Mouse (Mus musculus) forebrain, postnatal 0 days (tissue): Measurements from ENCODE around the gene Cp. TPM values are rescaled to one million over a fixed set of nuclear protein-coding genes. Genes with fewer than 3 reads are reported as not detected.

ENCODE experiments used
- ATAC-seq: fragments of 200-750 bp; cut with Nextera tagmentation; 2 replicates; pipeline ENCODE4 v1.8.0; 2017; ENCODE audit warnings: mild to moderate bottlenecking, moderate library complexity
- DNase-seq: peaks from one replicate; pipeline ENCODE4 v3.0.0-alpha.2; 2015
- H3K27ac ChIP-seq: fragments of 300-500 bp; sonication (generic); 2 replicates; pipeline ENCODE4 v1.5.1; 2014; ENCODE audit warnings: low read depth, mild to moderate bottlenecking, antibody characterized with exemption, low read length, moderate library complexity, mixed read lengths
- H3K27me3 ChIP-seq: fragments of 300-500 bp; sonication (generic); 2 replicates; pipeline ENCODE4 v1.6.1; 2014; ENCODE audit warnings: mild to moderate bottlenecking, low read length, mixed read lengths; ENCODE audit not compliant: insufficient read depth
- H3K36me3 ChIP-seq: fragments of 300-500 bp; sonication (generic); 2 replicates; pipeline ENCODE4 v1.6.1; 2014; ENCODE audit warnings: mild to moderate bottlenecking, moderate library complexity; ENCODE audit not compliant: insufficient read depth
- H3K4me1 ChIP-seq: fragments of 300-500 bp; sonication (generic); 2 replicates; pipeline ENCODE4 v1.6.1; 2014; ENCODE audit warnings: antibody characterized with exemption; ENCODE audit not compliant: insufficient read depth
- H3K4me2 ChIP-seq: fragments of 300-500 bp; sonication (generic); 2 replicates; pipeline ENCODE4 v1.6.1; 2014; ENCODE audit warnings: low read depth, mild to moderate bottlenecking, moderate library complexity
- H3K4me3 ChIP-seq: fragments of 300-500 bp; sonication (generic); 2 replicates; pipeline ENCODE4 v1.5.1; 2014; ENCODE audit warnings: low read depth, low read length, mixed read lengths
- H3K9ac ChIP-seq: fragments of 300-500 bp; sonication (generic); 2 replicates; pipeline ENCODE4 v1.6.1; 2014; ENCODE audit warnings: mild to moderate bottlenecking
- H3K9me3 ChIP-seq: fragments of 300-500 bp; sonication (generic); 2 replicates; pipeline ENCODE4 v1.6.1; 2016; ENCODE audit warnings: low read length
- CTCF ChIP-seq: sonication (generic); IDR thresholded peaks from 2 replicates; pipeline ENCODE4 v1.5.1; 2016; ENCODE audit warnings: antibody characterized with exemption, control low read depth, low read depth
- WGBS: fragments of 180-500 bp; shearing (Covaris S2); extraction: QIAGEN DNeasy Blood & Tissue Kit; methylation state at CpG from one replicate; pipeline ENCODE4 v1.1.7; 2014; 5-methylcytosine and 5-hydroxymethylcytosine counted together
- polyA plus RNA-seq: library from polyadenylated mRNA; unstranded; fragments of >200 nt; fragmentation: Nextera tagmentation; extraction: Ambion mirVana; gene quantifications from 2 replicates; pipeline ENCODE4 v1.2.1, GENCODE M21; 2015
- total RNA-seq: library from RNA; depleted of rRNA; stranded (reverse); fragments of >200 nt; gene quantifications from 2 replicates; pipeline ENCODE4 v1.2.3, GENCODE M21; 2014

Cp gene
- total and polyA plus RNA-seq, 2 experiments from 2014 or later = 8.4 to 18.5 TPM

DNA sequence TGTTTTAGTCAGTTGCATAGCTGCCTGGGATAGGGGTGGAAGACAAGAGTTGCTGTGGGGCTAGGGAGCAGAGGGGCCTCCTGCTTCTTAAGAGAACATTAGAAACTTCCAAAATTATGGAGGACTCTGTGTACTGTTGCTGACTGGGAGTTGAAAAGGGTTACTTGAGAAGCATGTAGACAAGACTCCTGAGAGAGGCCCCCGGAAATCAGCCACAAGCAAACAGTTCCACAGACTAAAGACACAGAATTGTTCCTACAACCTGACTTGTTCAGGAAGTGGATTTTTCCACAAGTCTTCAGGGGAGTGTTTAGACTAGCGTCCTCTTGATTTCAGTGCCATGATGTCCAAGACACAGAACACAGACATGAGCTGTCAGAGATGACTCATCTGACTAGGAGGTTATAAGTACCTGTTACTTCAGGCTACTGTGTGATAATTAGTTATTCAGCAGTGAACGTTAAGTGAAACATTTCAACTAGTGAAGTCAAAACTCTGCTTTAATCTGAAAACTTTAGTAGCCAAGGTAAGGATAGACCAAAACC lies 3.8 kb downstream of the Cp start:
- TF ChIP-seq CTCF = no peak
- Histone ChIP-seq H3K4me1 (no peaks in the 10 kb centered on the region), H3K27ac (no peak overlapping the region)

DNA sequence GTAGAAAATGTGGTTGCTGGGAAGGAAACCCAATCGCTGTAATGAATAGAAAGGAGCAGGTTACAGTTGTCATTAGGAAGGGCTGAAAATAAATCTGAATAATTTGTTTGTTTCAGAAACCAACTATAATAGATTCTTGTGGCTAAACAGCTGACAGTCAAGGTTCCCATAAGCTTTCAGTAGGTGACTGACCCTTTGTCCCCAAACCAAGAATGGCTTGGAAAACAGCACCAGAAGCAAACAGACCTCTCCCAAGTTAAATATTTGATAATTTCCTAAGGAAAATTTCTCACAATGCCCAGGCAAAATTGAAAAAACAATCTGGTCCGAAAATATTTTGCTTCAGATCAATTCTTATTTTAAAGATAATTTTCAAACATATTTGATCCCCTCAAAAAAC lies 4.5 kb downstream of the Cp start:
- Histone ChIP-seq H3K9ac (no peak overlapping the region), H3K27ac (no peak overlapping the region), H3K9me3 (no peaks in the 10 kb centered on the region), H3K4me2 (no peak overlapping the region), H3K4me1 (no peaks in the 10 kb centered on the region), H3K4me3 (no peak overlapping the region), H3K36me3 (no peaks in the 10 kb centered on the region), H3K27me3 (no peaks in the 10 kb centered on the region)
- no peak for DNase-seq
- TF ChIP-seq CTCF = no peak
- WGBS = 81% methylated on average over 2 of the region's 2 CpGs
- ATAC-seq = no peak

More for the DNA sequence above, 3.8 kb downstream of the Cp start:
- no peaks in the 10 kb centered on the region for H3K9me3 ChIP-seq
- H3K36me3 ChIP-seq = no peaks in the 10 kb centered on the region
- H3K4me2 ChIP-seq = no peak overlapping the region
- no peaks in the 10 kb centered on the region for H3K27me3 ChIP-seq
- no peak overlapping the region for H3K4me3 ChIP-seq
- 69% methylated on average over 3 of the region's 3 CpGs for WGBS
- DNase-seq = no peak
- H3K9ac ChIP-seq = no peak overlapping the region
- ATAC-seq = no peak

DNA sequence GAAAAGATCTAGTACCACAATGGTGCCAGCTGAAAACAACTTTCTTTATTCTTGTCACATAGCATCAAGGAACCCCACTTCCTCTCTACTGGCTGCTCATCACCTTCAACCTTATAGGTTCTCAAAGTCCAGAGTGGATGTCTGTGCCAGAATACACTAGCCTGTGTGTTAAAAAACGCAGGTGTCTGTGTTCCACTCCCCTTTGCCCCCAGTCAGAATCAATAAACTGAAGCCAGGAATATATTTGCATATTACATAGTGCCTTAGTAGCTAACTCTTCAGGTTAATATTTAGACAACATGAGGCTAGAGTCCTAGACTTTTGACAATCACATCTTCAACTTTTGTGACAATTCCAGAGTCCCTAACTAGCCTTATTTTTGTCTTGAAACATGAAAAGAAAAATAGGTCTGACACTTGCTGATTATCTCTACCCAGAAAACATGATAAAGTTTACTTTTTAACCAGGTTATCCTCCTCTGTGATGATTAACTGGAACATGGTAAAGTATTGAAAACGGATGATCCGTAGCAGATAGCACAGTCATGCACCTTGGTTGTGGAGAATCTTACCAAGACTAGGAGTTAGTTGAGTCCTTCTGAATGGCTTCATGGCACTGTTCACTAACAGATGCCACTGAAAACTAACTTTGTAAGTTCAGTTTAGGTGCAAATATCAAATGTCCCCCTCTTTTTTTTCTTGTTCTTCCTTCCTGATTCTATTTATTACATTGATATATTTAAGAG lies 6.1 kb downstream of the Cp start:
- DNase-seq (no peak), ATAC-seq (no peak)
- no peak overlapping the region for H3K27ac ChIP-seq
- no peaks in the 10 kb centered on the region for H3K36me3 ChIP-seq
- H3K4me1 ChIP-seq = no peaks in the 10 kb centered on the region
- no peak for TF ChIP-seq CTCF
- WGBS = 87% methylated on average over 3 of the region's 3 CpGs
- H3K27me3 ChIP-seq = no peaks in the 10 kb centered on the region
- no peak overlapping the region for H3K4me2 ChIP-seq
- H3K4me3 ChIP-seq = no peak overlapping the region
- no peak overlapping the region for H3K9ac ChIP-seq
- no peaks in the 10 kb centered on the region for H3K9me3 ChIP-seq

DNA sequence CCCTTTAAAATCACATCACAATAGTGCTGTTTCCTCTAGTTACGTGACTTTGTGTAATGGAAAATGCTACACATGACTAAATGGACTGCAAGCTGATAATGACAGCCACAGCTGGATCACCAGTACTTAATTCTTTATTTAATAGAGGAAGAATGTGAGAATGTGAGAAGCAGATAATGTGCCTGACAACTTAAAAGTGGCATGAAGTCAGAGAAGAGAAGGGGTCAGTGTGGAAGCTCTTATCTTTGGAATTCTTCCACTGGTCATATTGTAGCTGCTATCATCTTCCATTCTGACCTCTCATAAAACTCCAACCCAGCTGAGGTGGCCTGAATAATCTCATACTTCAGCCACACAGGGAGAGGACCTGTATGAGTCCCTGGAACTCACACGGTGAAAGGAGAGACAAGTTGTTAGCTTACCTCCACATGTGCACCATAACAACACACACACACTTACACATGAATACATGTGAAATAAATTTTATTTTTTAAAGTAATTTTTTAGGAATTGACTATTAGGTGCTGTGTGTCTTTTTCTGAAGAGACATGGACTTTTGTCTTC lies 7.9 kb downstream of the Cp start:
- no peaks in the 10 kb centered on the region for H3K9me3 ChIP-seq
- no peak overlapping the region for H3K27ac ChIP-seq
- no peak for DNase-seq
- no peaks in the 10 kb centered on the region for H3K4me1 ChIP-seq
- no peak overlapping the region for H3K4me3 ChIP-seq
- WGBS = 83% methylated on average over 2 of the region's 2 CpGs
- H3K4me2 ChIP-seq = no peak overlapping the region
- H3K36me3 ChIP-seq = no peaks in the 10 kb centered on the region
- no peak overlapping the region for H3K9ac ChIP-seq
- no peaks in the 10 kb centered on the region for H3K27me3 ChIP-seq
- ATAC-seq = no peak
- TF ChIP-seq CTCF = no peak

DNA sequence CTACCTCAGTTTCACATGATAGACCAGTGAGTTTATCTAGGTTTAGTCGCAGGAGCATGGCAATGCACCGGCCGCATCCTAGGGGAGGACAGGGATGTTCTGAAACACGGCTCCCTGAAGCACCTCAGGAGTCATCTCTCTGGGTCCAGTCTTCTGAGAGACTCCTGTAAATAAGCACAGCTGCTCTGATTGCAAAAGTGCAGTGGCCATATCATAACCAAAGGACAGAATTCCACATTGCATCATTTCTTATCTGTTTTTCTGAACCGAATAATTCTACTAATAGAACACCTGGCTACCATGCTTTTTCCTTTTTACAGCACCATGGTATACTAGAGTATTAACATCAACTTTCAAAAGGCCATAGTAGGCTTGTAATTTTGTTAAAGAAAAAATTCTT lies 8.4 kb downstream of the Cp start:
- WGBS = 95% methylated on average over 5 of the region's 5 CpGs
- ATAC-seq (no peak), DNase-seq (no peak)

DNA sequence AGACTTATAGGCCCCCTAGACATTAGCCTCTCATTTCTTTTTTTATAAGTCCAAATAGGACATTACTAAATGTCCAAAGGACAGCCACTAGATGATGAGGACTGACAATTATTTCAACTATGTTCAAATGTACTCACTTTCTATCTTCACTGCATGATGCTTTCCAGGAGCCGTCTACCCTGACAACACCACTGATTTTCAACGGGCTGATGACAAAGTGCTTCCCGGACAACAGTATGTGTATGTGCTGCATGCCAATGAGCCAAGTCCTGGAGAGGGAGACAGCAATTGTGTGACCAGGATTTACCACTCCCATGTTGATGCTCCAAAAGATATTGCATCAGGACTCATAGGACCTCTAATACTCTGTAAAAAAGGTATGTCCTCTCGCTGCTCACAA lies 9.2 kb downstream of the Cp start:
- no peak overlapping the region for H3K4me3 ChIP-seq
- no peaks in the 10 kb centered on the region for H3K4me1 ChIP-seq
- H3K27ac ChIP-seq = no peak overlapping the region
- ATAC-seq (no peak), DNase-seq (no peak)
- no peaks in the 10 kb centered on the region for H3K27me3 ChIP-seq
- no peak overlapping the region for H3K9ac ChIP-seq
- no peaks in the 10 kb centered on the region for H3K36me3 ChIP-seq
- 75% methylated on average over 4 of the region's 4 CpGs for WGBS
- no peaks in the 10 kb centered on the region for H3K9me3 ChIP-seq
- TF ChIP-seq CTCF = no peak
- no peak overlapping the region for H3K4me2 ChIP-seq

More for the DNA sequence above, 8.4 kb downstream of the Cp start:
- H3K36me3 ChIP-seq = no peaks in the 10 kb centered on the region
- H3K4me1 ChIP-seq = no peaks in the 10 kb centered on the region
- H3K4me2 ChIP-seq = no peak overlapping the region
- no peaks in the 10 kb centered on the region for H3K9me3 ChIP-seq
- no peak overlapping the region for H3K27ac ChIP-seq
- H3K4me3 ChIP-seq = no peak overlapping the region
- TF ChIP-seq CTCF = no peak
- H3K27me3 ChIP-seq = no peaks in the 10 kb centered on the region
- no peak overlapping the region for H3K9ac ChIP-seq

DNA sequence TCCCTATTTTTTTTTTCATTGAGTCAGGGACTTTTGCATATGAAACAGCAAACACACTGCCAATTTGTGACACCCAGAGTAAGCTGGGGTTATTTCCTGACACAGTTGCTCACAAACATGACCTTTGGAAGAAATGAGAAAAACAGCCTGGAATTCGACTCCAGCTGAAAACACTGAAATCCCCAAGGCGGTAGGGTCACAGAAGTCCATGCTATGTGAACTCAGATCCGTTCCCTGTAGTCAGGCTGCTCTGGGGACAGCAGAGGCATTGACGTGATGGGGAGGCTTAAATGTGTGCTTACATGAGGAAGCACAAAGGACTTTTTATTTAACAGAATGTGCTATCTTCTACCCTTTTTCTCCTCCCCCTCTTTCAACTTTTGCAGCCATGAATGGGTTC lies 21.6 kb downstream of the Cp start:
- TF ChIP-seq CTCF = no peak
- Histone ChIP-seq H3K9me3 (no peaks in the 10 kb centered on the region), H3K4me2 (no peak overlapping the region), H3K27me3 (no peaks in the 10 kb centered on the region), H3K9ac (no peak overlapping the region), H3K4me3 (no peak overlapping the region), H3K4me1 (no peaks in the 10 kb centered on the region), H3K27ac (no peak overlapping the region), H3K36me3 (no peaks in the 10 kb centered on the region)
- DNase-seq (no peak), ATAC-seq (no peak)
- 55% methylated on average over 4 of the region's 4 CpGs for WGBS
